Mouse (Mus musculus) layer of hippocampus, adult 9-11 months (tissue): ENCODE results near the gene Btbd35f25.
"Not testable (repeated sequence)": the region's sequence is repeated elsewhere in the genome, so short reads cannot be mapped to it uniquely, and the experiment has no call there.

Experiments
- DNase-seq: peaks from one replicate; pipeline ENCODE4 v3.0.0; 2022

Gene Btbd35f25

DNA sequence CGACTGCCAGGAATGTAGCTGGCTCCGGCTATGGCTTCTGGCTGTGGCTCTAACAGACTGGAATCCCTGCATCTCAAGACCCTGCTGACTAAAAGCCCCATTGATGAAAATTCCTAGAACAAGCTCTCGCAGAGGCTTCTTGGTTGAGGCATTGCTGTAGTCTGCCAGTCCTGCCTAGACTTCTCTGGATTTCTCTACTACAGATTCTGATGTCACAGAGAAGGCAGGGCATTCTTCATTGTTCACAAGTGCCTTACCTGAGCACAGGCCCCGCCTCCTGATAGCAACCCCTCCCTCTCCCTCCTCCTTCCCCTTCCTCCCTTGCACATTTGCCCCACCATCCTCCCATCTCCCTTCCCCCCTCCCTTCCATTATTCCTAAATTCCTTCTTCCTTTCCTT lies at the start of gene Btbd35f25:
TSS of gene Btbd35f25 (minus strand) at position 101 of the 400 bp plus-strand sequence.
- DNase-seq: not testable (repeated sequence)

DNA sequence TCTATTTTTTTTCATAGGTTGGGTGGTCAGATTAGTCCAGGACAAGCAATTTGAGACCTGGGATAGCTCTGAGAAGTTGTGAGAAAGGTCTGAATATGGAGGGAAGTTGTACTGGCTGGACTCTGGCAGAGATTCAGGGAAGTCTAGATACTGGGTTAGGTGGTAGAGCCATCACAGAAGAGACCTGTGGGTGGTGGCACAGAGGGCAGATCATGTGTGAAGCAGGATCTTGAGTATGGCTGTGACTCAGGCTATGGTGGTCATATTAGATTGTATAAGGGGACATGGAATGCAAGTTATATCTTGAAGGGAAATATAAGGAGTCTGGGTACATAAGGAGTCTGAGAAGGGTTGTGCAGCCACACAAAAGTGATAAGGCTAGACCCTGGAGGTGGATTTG lies 49.3 kb upstream of the Btbd35f25 start:
- DNase-seq: no peak

DNA sequence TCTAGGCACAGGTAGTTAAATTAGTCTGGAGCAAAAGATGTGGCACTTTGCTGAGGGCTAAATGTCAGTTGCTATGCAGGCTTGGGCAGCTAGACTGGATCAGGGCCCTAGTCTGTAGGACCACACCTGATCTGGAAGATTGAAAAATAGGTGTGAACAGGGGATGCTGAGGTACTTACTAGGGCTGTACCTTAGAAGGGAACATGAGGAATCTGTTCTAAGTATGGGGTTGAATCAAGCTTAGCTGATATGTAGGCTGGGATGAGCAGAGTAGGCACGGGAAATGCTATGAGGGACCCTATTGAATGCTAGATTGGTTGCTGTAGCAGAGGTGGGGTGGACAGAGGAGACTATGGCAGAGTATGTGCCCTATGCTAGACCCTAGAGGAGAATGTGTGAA lies 47.0 kb upstream of the Btbd35f25 start:
- no peak for DNase-seq

DNA sequence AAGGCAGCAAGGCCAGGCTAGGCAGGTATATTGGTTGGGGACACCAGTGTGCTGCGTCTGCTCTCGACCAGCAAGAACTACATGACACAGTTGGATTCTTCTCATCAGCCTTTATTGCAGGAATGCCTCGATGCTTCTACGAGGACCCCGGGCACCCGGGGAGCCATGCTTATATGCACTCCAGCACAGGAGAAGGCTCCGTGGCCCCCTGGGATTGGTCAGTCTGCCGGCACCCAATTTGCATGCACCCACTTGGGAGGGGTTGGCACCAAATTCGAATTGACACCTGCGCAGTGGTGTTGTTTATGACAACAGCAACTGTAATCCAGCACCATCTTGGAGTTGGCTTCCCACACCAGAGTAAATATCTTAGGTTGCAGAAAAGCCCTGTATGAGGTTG lies 28.1 kb upstream of the Btbd35f25 start:
- DNase-seq: no peak

DNA sequence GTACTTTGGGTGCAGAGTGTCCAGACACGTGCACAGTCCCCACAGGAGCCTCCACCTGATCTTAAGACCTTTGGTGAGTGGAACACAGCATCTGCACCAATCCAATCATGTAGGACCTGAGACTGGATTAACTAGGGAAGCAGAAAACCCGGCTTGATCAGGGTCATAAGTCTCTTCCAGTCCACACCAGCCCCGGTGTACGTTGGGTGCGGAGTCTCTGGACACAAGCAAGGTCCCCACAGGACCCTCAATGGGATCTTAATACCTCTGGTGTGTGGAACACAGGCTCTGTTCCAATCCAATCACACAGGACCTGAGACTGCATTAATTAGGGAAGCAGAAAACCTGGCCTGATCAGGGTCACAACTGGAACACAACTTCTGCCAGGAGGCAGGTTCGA lies 20.0 kb upstream of the Btbd35f25 start:
- DNase-seq: no peak
